Mouse (Mus musculus): ENCODE data around the gene Ippk. TPM values are rescaled to one million over a fixed set of nuclear protein-coding genes. Genes with fewer than 3 reads are reported as not detected.

The Ippk gene
- polyA plus RNA-seq, 1 experiment, result 4.5 TPM

GRCm38 (mm10) chr13:49492376-49493368, 71.6 kb downstream of the Ippk start, which contains the start of gene Tes3-ps:
Tes3-ps (plus strand) TSS chr13:49493318.
- no peaks in the 10 kb centered on the region for H3K79me2 ChIP-seq (ENCODE audit: control insufficient read depth, insufficient read depth)
- no peak within 1 kb of the TSS for H3K4me3 ChIP-seq
- H3K36me3 ChIP-seq (ENCODE audit: control insufficient read depth, insufficient read depth), result no peaks in the 10 kb centered on the region
- TF ChIP-seq MAX (IDR thresholded peaks at IDR 0.05; ENCODE audit: low read depth), result no peak
- TF ChIP-seq CEBPB (IDR thresholded peaks at IDR 0.05; ENCODE audit: insufficient read depth, poor library complexity, severe bottlenecking), result 0 out of 2 replicates have a peak, but pooled peaks have one; percentile 2
- no peak for TF ChIP-seq USF1 (IDR thresholded peaks at IDR 0.05; ENCODE audit: low read depth)
- peak; percentile 47 for TF ChIP-seq TCF12 (IDR thresholded peaks at IDR 0.05; ENCODE audit: insufficient read depth, poor library complexity, severe bottlenecking)
- TF ChIP-seq POLR2AphosphoS2 (IDR thresholded peaks at IDR 0.05; ENCODE audit: insufficient read length, low read depth), result no peak
- peak; percentile 82 to 92 (median 85) for TF ChIP-seq MYOD1 (IDR thresholded peaks at IDR 0.05; ENCODE audit: control insufficient read depth in 1 of 3, insufficient read length in 2 of 3, low read depth in 2 of 3)
- TF ChIP-seq TCF3 (IDR thresholded peaks at IDR 0.05; ENCODE audit: insufficient read length, low read depth), result peak; percentile 9
- TF ChIP-seq MYOG (IDR thresholded peaks at IDR 0.05; ENCODE audit: control insufficient read depth in 1 of 3, insufficient read depth in 1 of 3, insufficient read length in 2 of 3, low read depth in 2 of 3), result peak in 2 of 3 experiments; percentile 59 to 61
- H3K4me2 ChIP-seq (ENCODE audit: low read depth), result peak within 1 kb of the TSS; percentile 67
- H3ac ChIP-seq (ENCODE audit: control insufficient read depth, insufficient read length), result no peak within 1 kb of the TSS
- H3K27me3 ChIP-seq (ENCODE audit: control insufficient read depth, insufficient read depth, insufficient read length), result no peaks in the 10 kb centered on the region

GRCm38 (mm10) chr13:49504510-49504909, 83.5 kb downstream of the Ippk start, which contains the start of gene Ecm2:
Ecm2 (plus strand) TSS chr13:49504810.
- Histone ChIP-seq H3K79me2 (ENCODE audit: control insufficient read depth, insufficient read depth) (no peaks in the 10 kb centered on the region), H3K4me3 (no peak within 1 kb of the TSS), H3K27me3 (ENCODE audit: control insufficient read depth, insufficient read depth, insufficient read length) (no peaks in the 10 kb centered on the region), H3K36me3 (ENCODE audit: control insufficient read depth, insufficient read depth) (no peaks in the 10 kb centered on the region), H3ac (ENCODE audit: control insufficient read depth, insufficient read length) (no peak within 1 kb of the TSS), H3K4me2 (ENCODE audit: low read depth) (peak within 1 kb of the TSS; percentile 53)
- TF ChIP-seq MYOD1 (IDR thresholded peaks at IDR 0.05; ENCODE audit: control insufficient read depth in 1 of 3, insufficient read length in 2 of 3, low read depth in 2 of 3), result no peak
- TF ChIP-seq TCF12 (IDR thresholded peaks at IDR 0.05; ENCODE audit: insufficient read depth, poor library complexity, severe bottlenecking), result no peak
- no peak for TF ChIP-seq POLR2A (IDR thresholded peaks at IDR 0.05; ENCODE audit: insufficient read length, low read depth)
- no peak for TF ChIP-seq REST (IDR thresholded peaks at IDR 0.05; ENCODE audit: insufficient read depth, insufficient read length)

- H3K4me3 ChIP-seq, result no peak overlapping the region
- H3K4me2 ChIP-seq (ENCODE audit: low read depth), result no peak overlapping the region
Observed at GRCm38 (mm10) chr13:49505776-49506175, 84.7 kb downstream of the Ippk start.

GRCm38 (mm10) chr13:49507176-49507575, 86.1 kb downstream of the Ippk start:
- no peak overlapping the region for H3K4me2 ChIP-seq (ENCODE audit: low read depth)
- TF ChIP-seq SRF (IDR thresholded peaks at IDR 0.05; ENCODE audit: control insufficient read depth, insufficient read length, low read depth) (no peak), MYOD1 (IDR thresholded peaks at IDR 0.05; ENCODE audit: control insufficient read depth in 1 of 3, insufficient read length in 2 of 3, low read depth in 2 of 3) (no peak), MAX (IDR thresholded peaks at IDR 0.05; ENCODE audit: low read depth) (no peak), POLR2AphosphoS2 (IDR thresholded peaks at IDR 0.05; ENCODE audit: insufficient read length, low read depth) (no peak), USF1 (IDR thresholded peaks at IDR 0.05; ENCODE audit: low read depth) (no peak), TCF3 (IDR thresholded peaks at IDR 0.05; ENCODE audit: insufficient read length, low read depth) (no peak), MYOG (IDR thresholded peaks at IDR 0.05; ENCODE audit: control insufficient read depth in 1 of 3, insufficient read depth in 1 of 3, insufficient read length in 2 of 3, low read depth in 2 of 3) (no peak), CEBPB (IDR thresholded peaks at IDR 0.05; ENCODE audit: insufficient read depth, poor library complexity, severe bottlenecking) (no peak), POLR2A (IDR thresholded peaks at IDR 0.05; ENCODE audit: insufficient read length, low read depth) (no peak), TCF12 (IDR thresholded peaks at IDR 0.05; ENCODE audit: insufficient read depth, poor library complexity, severe bottlenecking) (no peak), E2F4 (IDR thresholded peaks at IDR 0.05; ENCODE audit: insufficient read depth) (no peak), REST (IDR thresholded peaks at IDR 0.05; ENCODE audit: insufficient read depth, insufficient read length) (no peak)
- H3K79me2 ChIP-seq (ENCODE audit: control insufficient read depth, insufficient read depth), result no peaks in the 10 kb centered on the region
- no peak overlapping the region for H3ac ChIP-seq (ENCODE audit: control insufficient read depth, insufficient read length)
- no peak overlapping the region for H3K4me3 ChIP-seq
- H3K27me3 ChIP-seq (ENCODE audit: control insufficient read depth, insufficient read depth, insufficient read length), result no peaks in the 10 kb centered on the region
- H3K36me3 ChIP-seq (ENCODE audit: control insufficient read depth, insufficient read depth), result no peaks in the 10 kb centered on the region

More at GRCm38 (mm10) chr13:49505776-49506175, 84.7 kb downstream of the Ippk start:
- no peak for TF ChIP-seq MYOD1 (IDR thresholded peaks at IDR 0.05; ENCODE audit: control insufficient read depth in 1 of 3, insufficient read length in 2 of 3, low read depth in 2 of 3)
- TF ChIP-seq MAX (IDR thresholded peaks at IDR 0.05; ENCODE audit: low read depth), result no peak
- no peak for TF ChIP-seq REST (IDR thresholded peaks at IDR 0.05; ENCODE audit: insufficient read depth, insufficient read length)
- TF ChIP-seq E2F4 (IDR thresholded peaks at IDR 0.05; ENCODE audit: insufficient read depth), result no peak
- no peak for TF ChIP-seq MYOG (IDR thresholded peaks at IDR 0.05; ENCODE audit: control insufficient read depth in 1 of 3, insufficient read depth in 1 of 3, insufficient read length in 2 of 3, low read depth in 2 of 3)
- no peak for TF ChIP-seq POLR2AphosphoS2 (IDR thresholded peaks at IDR 0.05; ENCODE audit: insufficient read length, low read depth)
- TF ChIP-seq TCF12 (IDR thresholded peaks at IDR 0.05; ENCODE audit: insufficient read depth, poor library complexity, severe bottlenecking), result no peak
- TF ChIP-seq POLR2A (IDR thresholded peaks at IDR 0.05; ENCODE audit: insufficient read length, low read depth), result no peak
- no peak for TF ChIP-seq SRF (IDR thresholded peaks at IDR 0.05; ENCODE audit: control insufficient read depth, insufficient read length, low read depth)
- H3ac ChIP-seq (ENCODE audit: control insufficient read depth, insufficient read length), result no peak overlapping the region
- H3K36me3 ChIP-seq (ENCODE audit: control insufficient read depth, insufficient read depth), result no peaks in the 10 kb centered on the region
- H3K27me3 ChIP-seq (ENCODE audit: control insufficient read depth, insufficient read depth, insufficient read length), result no peaks in the 10 kb centered on the region
- H3K79me2 ChIP-seq (ENCODE audit: control insufficient read depth, insufficient read depth), result no peaks in the 10 kb centered on the region

Other genes starting within 250 kb of the Ippk start
- gene Ninj1, start 233.8 kb upstream of the Ippk start, polyA plus RNA-seq (2012; fragmentation: generic; extraction: Trizol), result 124 TPM
- 180 TPM for gene Card19, start 205.2 kb upstream of the Ippk start, polyA plus RNA-seq (2012; fragmentation: generic; extraction: Trizol)
- gene Susd3, start 172.5 kb upstream of the Ippk start, polyA plus RNA-seq (2012; fragmentation: generic; extraction: Trizol), result 2.2 TPM
- 15.5 TPM for gene Fgd3, start 100.9 kb upstream of the Ippk start, polyA plus RNA-seq (2012; fragmentation: generic; extraction: Trizol)
- 94.9 TPM for gene Bicd2, start 79.7 kb upstream of the Ippk start, polyA plus RNA-seq (2012; fragmentation: generic; extraction: Trizol)
- gene Tes3-ps, start 72.1 kb downstream of the Ippk start, polyA plus RNA-seq (2012; fragmentation: generic; extraction: Trizol), result 0.61 TPM
- gene Ecm2, start 83.6 kb downstream of the Ippk start, polyA plus RNA-seq (2012; fragmentation: generic; extraction: Trizol), result 0.08 TPM
- 0.37 TPM for gene Aspn, start 123.2 kb downstream of the Ippk start, polyA plus RNA-seq (2012; fragmentation: generic; extraction: Trizol)
- 0.14 TPM for gene Omd, start 161.2 kb downstream of the Ippk start, polyA plus RNA-seq (2012; fragmentation: generic; extraction: Trizol)
- gene Ogn, start 186.8 kb downstream of the Ippk start, polyA plus RNA-seq (2012; fragmentation: generic; extraction: Trizol), result 19.5 TPM
- gene Cenpp, start 231.5 kb downstream of the Ippk start, polyA plus RNA-seq (2012; fragmentation: generic; extraction: Trizol), result 6.3 TPM
- gene Nol8, start 231.8 kb downstream of the Ippk start, polyA plus RNA-seq (2012; fragmentation: generic; extraction: Trizol), result 3.0 TPM

All from myocyte (in vitro differentiated cells).